ENCODE assay signal across 8 mouse cellular contexts in genomic region chr6:37440491-37441250, GRCm38 (mm10). TPM values are rescaled to one million over a fixed set of nuclear protein-coding genes. Genes with fewer than 3 reads are reported as not detected.
A peak's percentile ranks its signal among the peaks of the same experiment; 100 is the strongest.
DNase-seq lines count a peak whose midpoint lies in the region; ATAC-seq and TF ChIP-seq lines count a peak whose summit lies in the region.

No protein-coding gene starts in this region.

- H3K4me1 ChIP-seq in brown adipose tissue, adult 24 weeks (ENCODE audit: control insufficient read depth, insufficient read depth, insufficient read length, low read length) = no peaks in the 10 kb centered on the region
- peaks cover 42% of the 10 kb centered on the region for H3K4me1 ChIP-seq in heart, embryonic 10.5 days
- peaks cover 22% of the 10 kb centered on the region for H3K4me1 ChIP-seq in kidney, postnatal 0 days (replicated peaks; ENCODE audit: insufficient read depth, low read length)
- H3K4me1 ChIP-seq in midbrain, embryonic 11.5 days (ENCODE audit: control insufficient read depth, insufficient read depth, low read length) = peaks cover 6% of the 10 kb centered on the region; the same call in 1 of the 2 replicates

- H3K9me3 ChIP-seq in heart, embryonic 10.5 days = no peaks in the 10 kb centered on the region; the same call in 1 of the 2 replicates
- no peaks in the 10 kb centered on the region for H3K9me3 ChIP-seq in kidney, postnatal 0 days (replicated peaks; ENCODE audit: low read length)
- H3K9me3 ChIP-seq in midbrain, embryonic 11.5 days (ENCODE audit: control insufficient read depth, low read length) = no peaks in the 10 kb centered on the region

- peak; percentile 65 to 89 for DNase-seq in adrenal gland, adult (ENCODE audit: inconsistent age in 2 of 2, low spot score in 1 of 2)
- DNase-seq in adrenal gland, postnatal 4 days (ENCODE audit: low spot score in 2 of 2) = no peak
- DNase-seq in heart, embryonic 10.5 days (ENCODE audit: low spot score) = no peak
- DNase-seq in kidney, postnatal 0 days (ENCODE audit: low spot score) = peak; percentile 79
- peak; percentile 86 for DNase-seq in midbrain, embryonic 11.5 days (ENCODE audit: low spot score, missing footprints)
- DNase-seq in layer of hippocampus, adult 9-11 months = no peak
- DNase-seq in ovary, postnatal 10 days (ENCODE audit: low spot score) = no peak

- peaks cover 15% of the 10 kb centered on the region; the same call in 1 of the 2 replicates for H3K36me3 ChIP-seq in heart, embryonic 10.5 days
- no peaks in the 10 kb centered on the region for H3K36me3 ChIP-seq in kidney, postnatal 0 days (ENCODE audit: insufficient read depth, low read length)
- H3K36me3 ChIP-seq in midbrain, embryonic 11.5 days (ENCODE audit: control insufficient read depth, insufficient read depth, low read length) = no peaks in the 10 kb centered on the region

- H3K27me3 ChIP-seq in heart, embryonic 10.5 days (ENCODE audit: insufficient read depth, poor library complexity, severe bottlenecking) = no peaks in the 10 kb centered on the region
- no peaks in the 10 kb centered on the region for H3K27me3 ChIP-seq in kidney, postnatal 0 days (ENCODE audit: insufficient read depth, low read length)
- no peaks in the 10 kb centered on the region for H3K27me3 ChIP-seq in midbrain, embryonic 11.5 days (ENCODE audit: control insufficient read depth, insufficient read depth, low read length)

- H3K4me3 ChIP-seq in brown adipose tissue, adult 24 weeks (ENCODE audit: insufficient read depth, low read depth, low read length) = peak overlapping the region; percentile 80
- peak overlapping the region; percentile 96 for H3K4me3 ChIP-seq in heart, embryonic 10.5 days
- H3K4me3 ChIP-seq in kidney, postnatal 0 days (replicated peaks; ENCODE audit: low read depth, low read length) = peak overlapping the region; percentile 88
- peak overlapping the region; percentile 79 for H3K4me3 ChIP-seq in midbrain, embryonic 11.5 days (ENCODE audit: low read depth, low read length)

- H3K27ac ChIP-seq in brown adipose tissue, adult 24 weeks (replicated peaks; ENCODE audit: low read depth, low read length) = peak overlapping the region; percentile 53
- H3K27ac ChIP-seq in heart, embryonic 10.5 days = peak overlapping the region; percentile 97
- H3K27ac ChIP-seq in kidney, postnatal 0 days = peak overlapping the region; percentile 92
- no peak overlapping the region for H3K27ac ChIP-seq in midbrain, embryonic 11.5 days (ENCODE audit: low read depth, low read length)

- no peak for TF ChIP-seq CTCF in kidney, postnatal 0 days (IDR thresholded peaks at IDR 0.05; ENCODE audit: low read depth)

- H3K9ac ChIP-seq in kidney, postnatal 0 days (ENCODE audit: low read depth, low read length) = peak overlapping the region; percentile 84
- no peak overlapping the region for H3K9ac ChIP-seq in midbrain, embryonic 11.5 days (ENCODE audit: low read length)

- 5% methylated on average over 12 of the region's 12 CpGs for WGBS in heart, embryonic 10.5 days
- WGBS in kidney, postnatal 0 days = 2% methylated on average over 12 of the region's 12 CpGs
- 13% methylated on average over 12 of the region's 12 CpGs for WGBS in midbrain, embryonic 11.5 days

- H3K4me2 ChIP-seq in kidney, postnatal 0 days (ENCODE audit: low read length) = peak overlapping the region; percentile 78
- peak overlapping the region; percentile 75 for H3K4me2 ChIP-seq in midbrain, embryonic 11.5 days

- no peak for ATAC-seq in kidney, postnatal 0 days (replicated peaks; ENCODE audit: low FRiP score, low read depth)
- ATAC-seq in midbrain, embryonic 11.5 days (ENCODE audit: low FRiP score) = no peak

RNA-seq across cellular contexts. Expression of gene Creb3l2, which starts 1.3 kb away (rescaled TPM):
- total RNA-seq in adrenal gland, postnatal 4 days (2021) = 10 to 100 TPM; 71.3 to 78.3 TPM
- 6.5 and 6.6 TPM in 2 replicates for polyA plus RNA-seq in brown adipose tissue, adult 24 weeks (2012; ENCODE audit: insufficient read depth, insufficient read length, missing spikeins)
- polyA plus RNA-seq in heart, embryonic 10.5 days (2016; fragmentation: Nextera tagmentation; extraction: Ambion mirVana) = 33.5 and 36.3 TPM in 2 replicates
- polyA plus RNA-seq in kidney, postnatal 0 days (2015; fragmentation: Nextera tagmentation; extraction: Ambion mirVana) = 20.8 and 23.3 TPM in 2 replicates
- polyA plus RNA-seq in midbrain, embryonic 11.5 days (2014; fragmentation: Nextera tagmentation; extraction: Ambion mirVana) = 4.9 and 5.5 TPM in 2 replicates

Comparison
In these comparisons a context has a peak if more than half of its experiments do, and no peak if none do; other contexts are left out.
1. DNase-seq: peak in adrenal gland, adult (2 of 2), kidney, postnatal 0 days (single experiment) and midbrain, embryonic 11.5 days (single experiment); none in adrenal gland, postnatal 4 days (0 of 2), heart, embryonic 10.5 days (single experiment), layer of hippocampus, adult 9-11 months (single experiment) and ovary, postnatal 10 days (single experiment).
2. Peak in every context shown above with its lines, with median percentiles within 50 percentile points of each other: H3K4me3 ChIP-seq.